11 mouse cellular contexts compared by ENCODE assay signal in genomic region chr1:39330857-39331594, GRCm38 (mm10). TPM values are rescaled to one million over a fixed set of nuclear protein-coding genes. Genes with fewer than 3 reads are reported as not detected.
DNase-seq lines count a peak whose midpoint lies in the region.
"Had no signal": no experiment of that assay in that cellular context is flagged by ENCODE, and none has a peak within 500 bp of the region (broad histone marks: within the 10 kb centered on the region; RNA-seq: fewer than 3 reads in every experiment).

No protein-coding gene starts in this region.

- DNase-seq in gastrocnemius, postnatal 10 days: peak; percentile 39
- no peak for DNase-seq in gastrocnemius, postnatal 36 days
- peak; percentile 55 for DNase-seq in NIH3T3 (ENCODE audit: low read depth)
- DNase-seq in heart, adult 8-10 months (ENCODE audit: low spot score): peak; percentile 63
- DNase-seq in heart, postnatal 14 days: peak; percentile 34 to 70
- DNase-seq in urinary bladder, adult 2 months (ENCODE audit: low spot score): no peak
- DNase-seq in spleen, postnatal 36 days (ENCODE audit: low spot score in 2 of 2): no peak
- DNase-seq in right cerebral cortex, postnatal 36 days (ENCODE audit: low spot score in 2 of 2): no peak
- DNase-seq: gastrocnemius, postnatal 14 days; right cerebral cortex, postnatal 25 days; thymus, adult 2 months had no signal

- intact Hi-C loops in gastrocnemius, postnatal 36 days (cut with DNase I): no loop called here
- intact Hi-C loops in heart, postnatal 14 days (cut with DNase I): no loop called here

RNA-seq across cellular contexts. Expression of gene Rpl31, which starts 36.6 kb away (rescaled TPM):
- total RNA-seq in gastrocnemius, postnatal 10 days (2021): 100 to 1,000 TPM; 882 to 915 TPM
- 100 to 1,000 TPM; 430 to 527 TPM for total RNA-seq in gastrocnemius, postnatal 36 days (2021)
- 100 to 1,000 TPM; 470 to 601 (median 547) TPM for total RNA-seq in heart, adult 8-10 months (2022)
- 100 to 1,000 TPM; 494 to 584 TPM for total RNA-seq in heart, postnatal 14 days (2021)
- polyA plus RNA-seq in urinary bladder, adult 2 months (2012; rRNA removed): 1,681 and 1,760 TPM in 2 replicates

Comparison
In these comparisons a context has a peak if more than half of its experiments do, and no peak if none do; other contexts are left out.
1. DNase-seq: peak in gastrocnemius, postnatal 10 days (single experiment), NIH3T3 (single experiment), heart, adult 8-10 months (single experiment) and heart, postnatal 14 days (2 of 2); none in gastrocnemius, postnatal 36 days (0 of 2), urinary bladder, adult 2 months (single experiment), spleen, postnatal 36 days (0 of 2) and right cerebral cortex, postnatal 36 days (0 of 2).